31 mouse cellular contexts compared by ENCODE assay signal in the genomic region with DNA sequence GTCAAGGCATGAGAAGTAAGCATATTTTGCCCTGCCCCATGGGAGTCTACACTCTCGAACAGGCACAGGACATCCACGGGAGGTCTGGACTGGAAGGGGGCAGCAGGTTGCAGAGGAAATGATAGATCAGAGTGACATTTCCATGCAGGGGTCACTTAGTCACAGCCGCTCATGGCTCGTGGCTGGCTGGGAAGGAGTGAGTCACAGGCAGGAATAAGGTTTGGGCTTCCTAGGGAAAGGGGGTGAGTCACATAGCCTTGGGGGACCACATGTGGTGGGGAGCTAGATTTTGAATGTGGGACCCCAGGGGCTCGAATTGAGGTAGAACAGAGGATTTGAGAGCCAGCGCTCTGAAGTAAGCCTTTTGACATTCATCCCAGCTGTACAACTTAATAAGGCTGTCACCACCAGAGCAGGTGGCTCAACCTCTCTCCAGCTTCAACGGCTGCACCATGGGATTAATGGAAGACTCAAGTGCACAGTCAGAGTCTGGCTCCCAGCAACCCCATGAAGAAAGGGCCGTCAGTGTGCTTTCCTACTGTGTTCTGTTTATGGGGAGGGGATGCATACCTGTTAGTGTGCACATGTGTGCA. TPM values are rescaled to one million over a fixed set of nuclear protein-coding genes. Genes with fewer than 3 reads are reported as not detected.
DNase-seq lines count a peak whose midpoint lies in the region; TF ChIP-seq lines count a peak whose summit lies in the region.
"Had no signal": no experiment of that assay in that cellular context is flagged by ENCODE, and none has a peak within 500 bp of the region (broad histone marks: within the 10 kb centered on the region; RNA-seq: fewer than 3 reads in every experiment).

No protein-coding gene starts in this region.

- no peaks in the 10 kb centered on the region for H3K27me3 ChIP-seq in C2C12 (ENCODE audit: control insufficient read depth, insufficient read depth, insufficient read length)

- no peak overlapping the region for H3ac ChIP-seq in C2C12 (ENCODE audit: control insufficient read depth, insufficient read length, low read depth)

- no peaks in the 10 kb centered on the region for H3K79me3 ChIP-seq in C2C12 (ENCODE audit: low read depth)

- H3K79me2 ChIP-seq in C2C12 (ENCODE audit: control insufficient read depth, insufficient read depth): no peaks in the 10 kb centered on the region

- no peak for TF ChIP-seq CTCF in C2C12 (IDR thresholded peaks at IDR 0.05; ENCODE audit: control insufficient read depth, insufficient read depth, insufficient read length)

- H3K4me3 ChIP-seq in C2C12 (ENCODE audit: insufficient read depth, poor library complexity, severe bottlenecking): no peak overlapping the region
- H3K4me3 ChIP-seq: forebrain, embryonic 13.5 days; limb, embryonic 12.5 days; midbrain, embryonic 13.5 days; stomach, embryonic 15.5 days had no signal

- no peaks in the 10 kb centered on the region for H3K36me3 ChIP-seq in C2C12 (ENCODE audit: control insufficient read depth, insufficient read depth)
- H3K36me3 ChIP-seq: G1E; limb, embryonic 12.5 days; midbrain, embryonic 13.5 days; stomach, embryonic 15.5 days had no signal

- DNase-seq in adrenal gland, postnatal 14 days: peak; percentile 60
- no peak for DNase-seq in adrenal gland, adult 8-10 months
- DNase-seq in 3134 (ENCODE audit: extremely low read depth, insufficient read length, low spot score): peak; percentile 70
- peak; percentile 68 for DNase-seq in adrenal gland, postnatal 36 days
- DNase-seq in frontal cortex, postnatal 36 days (ENCODE audit: low spot score in 2 of 2): no peak
- DNase-seq in right cerebral cortex, postnatal 4 days: no peak
- no peak for DNase-seq in thymus, postnatal 0 days (ENCODE audit: low spot score)
- DNase-seq: cerebellum, adult 8-10 months; cerebellum, postnatal 25 days; gastrocnemius, postnatal 14 days; kidney, adult 18-20 months; layer of hippocampus, adult 9-11 months; lung, postnatal 4 days; retina, postnatal 1 day; right cerebral cortex, postnatal 14 days; thymus, postnatal 14 days had no signal

TF ChIP-seq in C2C12, 6 proteins besides CTCF, POLR2A, EP300 and RAD21:
- TF ChIP-seq CEBPB (IDR thresholded peaks at IDR 0.05; ENCODE audit: low read depth): no peak
- peak; percentile 54 for TF ChIP-seq USF1 (IDR thresholded peaks at IDR 0.05; ENCODE audit: low read depth)
- no peak for TF ChIP-seq MYOG (IDR thresholded peaks at IDR 0.05; ENCODE audit: control insufficient read depth, extremely low read depth, insufficient read length)
- TF ChIP-seq MAX (IDR thresholded peaks at IDR 0.05): peak; percentile 69
- TF ChIP-seq FOSL1 (IDR thresholded peaks at IDR 0.05; ENCODE audit: insufficient read depth, low read length, poor library complexity, severe bottlenecking): peak; percentile 85
- peak; percentile 83 for TF ChIP-seq MYOD1 (IDR thresholded peaks at IDR 0.05; ENCODE audit: control insufficient read depth, insufficient read length, low read depth)

RNA-seq across cellular contexts. Expression of gene Nptxr, which starts 9.2 kb away (rescaled TPM):
- total RNA-seq in adrenal gland, postnatal 14 days (2021): 7.0 and 8.4 TPM in 2 replicates
- total RNA-seq in adrenal gland, adult 8-10 months (2022): 10 to 100 TPM in 2 of 4 experiments, 1 to 10 TPM in 2; 6.4 to 11.9 (median 9.4) TPM
- polyA plus RNA-seq in C2C12 (2012; fragmentation: generic; extraction: Trizol): 26.6 TPM
- 1 to 10 TPM; 6.0 to 6.7 TPM for total RNA-seq in adrenal gland, postnatal 36 days (2021)
- polyA plus RNA-seq in thymus, postnatal 0 days (2015; fragmentation: Nextera tagmentation; extraction: Ambion mirVana): 2.0 and 2.3 TPM in 2 replicates
- total RNA-seq: megakaryocyte-erythroid progenitor cell, adult 5-6 weeks had no signal

RNA-seq across cellular contexts. Expression of gene Npcd, which starts 20.3 kb away (rescaled TPM):
- 0.71 and 0.96 TPM in 2 replicates for total RNA-seq in adrenal gland, postnatal 14 days (2021)
- 1 to 10 TPM in 3 of 4 experiments, not detected in 1; 1.1 to 2.4 (median 1.6) TPM for total RNA-seq in adrenal gland, adult 8-10 months (2022)
- not detected for polyA plus RNA-seq in C2C12 (2012; fragmentation: generic; extraction: Trizol)
- 1 to 10 TPM; 1.1 to 2.2 TPM for total RNA-seq in adrenal gland, postnatal 36 days (2021)
- polyA plus RNA-seq in thymus, postnatal 0 days (2015; fragmentation: Nextera tagmentation; extraction: Ambion mirVana): not detected in 2 replicates
- total RNA-seq: G1E; granulocyte monocyte progenitor cell, adult 5-6 weeks; liver, adult 2 months; megakaryocyte-erythroid progenitor cell, adult 5-6 weeks had no signal
- polyA plus RNA-seq: activated CD4-positive, CD25-positive, alpha-beta regulatory T cell, adult 4 months; forebrain, embryonic 13.5 days; G1E; heart, embryonic 14.5 days; intestine, embryonic 14.5 days; kidney, embryonic 16.5 days; large intestine, adult 2 months; limb, embryonic 12.5 days; liver, adult 2 months; liver, embryonic 16.5 days; stomach, embryonic 15.5 days had no signal

RNA-seq across cellular contexts. Expression of gene Cbx6, which starts 20.7 kb away (rescaled TPM):
- 60.1 and 64.8 TPM in 2 replicates for total RNA-seq in adrenal gland, postnatal 14 days (2021)
- 10 to 100 TPM; 55.0 to 88.9 (median 65.5) TPM for total RNA-seq in adrenal gland, adult 8-10 months (2022)
- 68.3 TPM for polyA plus RNA-seq in C2C12 (2012; fragmentation: generic; extraction: Trizol)
- 10 to 100 TPM; 55.8 to 57.4 TPM for total RNA-seq in adrenal gland, postnatal 36 days (2021)
- 54.9 and 55.9 TPM in 2 replicates for polyA plus RNA-seq in thymus, postnatal 0 days (2015; fragmentation: Nextera tagmentation; extraction: Ambion mirVana)

RNA-seq across cellular contexts. Expression of gene Dnal4, which starts 36.1 kb away (rescaled TPM):
- 16.6 and 20.1 TPM in 2 replicates for total RNA-seq in adrenal gland, postnatal 14 days (2021)
- 10 to 100 TPM; 22.0 to 27.1 (median 23.5) TPM for total RNA-seq in adrenal gland, adult 8-10 months (2022)
- polyA plus RNA-seq in C2C12 (2012; fragmentation: generic; extraction: Trizol): 48.9 TPM
- total RNA-seq in adrenal gland, postnatal 36 days (2021): 10 to 100 TPM; 19.5 to 22.9 TPM
- 39.6 and 42.7 TPM in 2 replicates for polyA plus RNA-seq in thymus, postnatal 0 days (2015; fragmentation: Nextera tagmentation; extraction: Ambion mirVana)

Comparison
In these comparisons a context has a peak if more than half of its experiments do, and no peak if none do; other contexts are left out.
1. DNase-seq: peak in adrenal gland, postnatal 14 days (single experiment), 3134 (single experiment) and adrenal gland, postnatal 36 days (2 of 2); none in adrenal gland, adult 8-10 months (single experiment), frontal cortex, postnatal 36 days (0 of 2), right cerebral cortex, postnatal 4 days (single experiment) and thymus, postnatal 0 days (single experiment).